Mouse (Mus musculus): Measurements from ENCODE around the gene Isyna1.

DNA sequence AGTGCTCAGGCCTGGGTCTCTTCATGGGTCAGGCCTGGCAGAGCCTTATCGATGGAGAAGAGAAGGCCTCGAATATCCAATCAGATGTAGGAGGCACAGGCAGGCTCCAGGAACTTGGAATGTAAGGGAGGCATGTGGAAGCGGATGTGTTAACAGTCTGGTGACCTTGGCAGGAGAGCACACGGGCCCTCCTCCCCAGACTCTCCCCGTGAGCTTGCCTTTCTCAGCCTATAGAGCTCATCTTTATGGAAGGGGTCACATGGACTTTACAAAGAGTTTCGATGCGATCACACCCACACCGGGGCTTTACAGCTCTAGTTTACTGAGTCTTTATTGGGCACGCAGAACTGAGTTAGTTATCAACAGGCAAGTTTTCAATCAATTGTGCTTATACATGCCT is 44.6 kb downstream of the Isyna1 start:
- TF ChIP-seq ZNF384 (IDR thresholded peaks at IDR 0.05; ENCODE audit: low read depth, low read length) (no peak), ZC3H11A (IDR thresholded peaks at IDR 0.05; ENCODE audit: borderline replicate concordance, low read depth, low read length) (no peak), HCFC1 (IDR thresholded peaks at IDR 0.05; ENCODE audit: borderline replicate concordance, insufficient read depth, low read length) (no peak)
